Mouse (Mus musculus): ENCODE data around the gene Elmo1. TPM values are rescaled to one million over a fixed set of nuclear protein-coding genes. Genes with fewer than 3 reads are reported as not detected.

The Elmo1 gene
- polyA plus RNA-seq, 1 experiment from 2014 or later = 38.3 TPM

GRCm38 (mm10) chr13:20130731-20131130 lies 40.3 kb downstream of the Elmo1 start:
- Histone ChIP-seq H3K4me1 (no peaks in the 10 kb centered on the region), H3K4me2 (no peak overlapping the region), H3K27ac (no peak overlapping the region), H3K9ac (no peak overlapping the region), H3K27me3 (replicated peaks) (no peaks in the 10 kb centered on the region), H3K4me3 (no peak overlapping the region), H3K36me3 (replicated peaks) (no peaks in the 10 kb centered on the region), H3K9me3 (no peaks in the 10 kb centered on the region)
- no peak for ATAC-seq (replicated peaks)
- WGBS = 92% methylated on average over 3 of the region's 3 CpGs

- WGBS = 88% methylated on average over 5 of the region's 5 CpGs
- no peak overlapping the region for H3K4me3 ChIP-seq
- no peaks in the 10 kb centered on the region for H3K4me1 ChIP-seq
- H3K9me3 ChIP-seq = no peaks in the 10 kb centered on the region
- no peak overlapping the region for H3K27ac ChIP-seq
- no peak for ATAC-seq (replicated peaks)
- H3K36me3 ChIP-seq (replicated peaks) = no peaks in the 10 kb centered on the region
- no peak overlapping the region for H3K4me2 ChIP-seq
- no peak overlapping the region for H3K9ac ChIP-seq
- no peaks in the 10 kb centered on the region for H3K27me3 ChIP-seq (replicated peaks)
These were observed 41.1 kb downstream of the Elmo1 start for GRCm38 (mm10) chr13:20131322-20131997.

- Histone ChIP-seq H3K9me3 (no peaks in the 10 kb centered on the region), H3K4me1 (no peaks in the 10 kb centered on the region), H3K36me3 (replicated peaks) (no peaks in the 10 kb centered on the region), H3K27me3 (replicated peaks) (no peaks in the 10 kb centered on the region), H3K27ac (no peak overlapping the region), H3K4me2 (no peak overlapping the region), H3K4me3 (no peak overlapping the region), H3K9ac (no peak overlapping the region)
- ATAC-seq (replicated peaks) = no peak
- 90% methylated on average over 4 of the region's 4 CpGs for WGBS
These were observed 41.6 kb downstream of the Elmo1 start for GRCm38 (mm10) chr13:20131998-20132371.

- H3K27ac ChIP-seq = no peak overlapping the region
- H3K4me3 ChIP-seq = no peak overlapping the region
- no peak overlapping the region for H3K9ac ChIP-seq
- no peaks in the 10 kb centered on the region for H3K9me3 ChIP-seq
- H3K36me3 ChIP-seq (replicated peaks) = no peaks in the 10 kb centered on the region
- no peaks in the 10 kb centered on the region for H3K4me1 ChIP-seq
- H3K4me2 ChIP-seq = no peak overlapping the region
- H3K27me3 ChIP-seq (replicated peaks) = no peaks in the 10 kb centered on the region
- no peak for ATAC-seq (replicated peaks)
- WGBS = 57% methylated on average over 6 of the region's 6 CpGs
These were observed 43.4 kb downstream of the Elmo1 start for GRCm38 (mm10) chr13:20133602-20134394.

- no peak for ATAC-seq (replicated peaks)
These were observed 44.2 kb downstream of the Elmo1 start for GRCm38 (mm10) chr13:20134395-20135225.

GRCm38 (mm10) chr13:20136753-20137152 lies 46.4 kb downstream of the Elmo1 start:
- Histone ChIP-seq H3K27me3 (replicated peaks) (no peaks in the 10 kb centered on the region), H3K27ac (no peak overlapping the region), H3K4me3 (no peak overlapping the region), H3K36me3 (replicated peaks) (no peaks in the 10 kb centered on the region), H3K9ac (no peak overlapping the region), H3K9me3 (no peaks in the 10 kb centered on the region), H3K4me1 (no peaks in the 10 kb centered on the region), H3K4me2 (no peak overlapping the region)
- ATAC-seq (replicated peaks) = no peak

More at GRCm38 (mm10) chr13:20134395-20135225, 44.2 kb downstream of the Elmo1 start:
- Histone ChIP-seq H3K27ac (no peak overlapping the region), H3K9me3 (no peaks in the 10 kb centered on the region), H3K4me3 (no peak overlapping the region), H3K4me2 (no peak overlapping the region), H3K4me1 (no peaks in the 10 kb centered on the region), H3K36me3 (replicated peaks) (no peaks in the 10 kb centered on the region), H3K27me3 (replicated peaks) (no peaks in the 10 kb centered on the region), H3K9ac (no peak overlapping the region)
- 90% methylated on average over 18 of the region's 18 CpGs for WGBS

- Histone ChIP-seq H3K4me1 (no peaks in the 10 kb centered on the region), H3K9me3 (no peaks in the 10 kb centered on the region), H3K27ac (no peak overlapping the region), H3K4me3 (no peak overlapping the region), H3K4me2 (no peak overlapping the region), H3K27me3 (replicated peaks) (no peaks in the 10 kb centered on the region), H3K9ac (no peak overlapping the region), H3K36me3 (replicated peaks) (no peaks in the 10 kb centered on the region)
- ATAC-seq (replicated peaks) = no peak
- WGBS = 52% methylated on average over 3 of the region's 3 CpGs
These were observed 48.1 kb downstream of the Elmo1 start for GRCm38 (mm10) chr13:20138466-20138865.

- H3K27me3 ChIP-seq (replicated peaks) = no peaks in the 10 kb centered on the region
- H3K9me3 ChIP-seq = no peaks in the 10 kb centered on the region
- no peak overlapping the region for H3K4me3 ChIP-seq
- no peaks in the 10 kb centered on the region for H3K4me1 ChIP-seq
- no peak overlapping the region for H3K27ac ChIP-seq
- H3K9ac ChIP-seq = no peak overlapping the region
- no peak overlapping the region for H3K4me2 ChIP-seq
- 67% methylated on average over 6 of the region's 6 CpGs for WGBS
- ATAC-seq (replicated peaks) = 0 out of 2 replicates have a peak, but pooled peaks have one; percentile 25
- H3K36me3 ChIP-seq (replicated peaks) = no peaks in the 10 kb centered on the region
These were observed 48.7 kb downstream of the Elmo1 start for GRCm38 (mm10) chr13:20139060-20139459.

GRCm38 (mm10) chr13:20139825-20140665 lies 49.6 kb downstream of the Elmo1 start:
- H3K4me2 ChIP-seq = no peak overlapping the region
- no peaks in the 10 kb centered on the region for H3K4me1 ChIP-seq
- no peaks in the 10 kb centered on the region for H3K36me3 ChIP-seq (replicated peaks)
- H3K27ac ChIP-seq = no peak overlapping the region
- ATAC-seq (replicated peaks) = no peak
- no peaks in the 10 kb centered on the region for H3K9me3 ChIP-seq
- H3K27me3 ChIP-seq (replicated peaks) = no peaks in the 10 kb centered on the region
- no peak overlapping the region for H3K9ac ChIP-seq
- WGBS = 72% methylated on average over 4 of the region's 4 CpGs
- no peak overlapping the region for H3K4me3 ChIP-seq

GRCm38 (mm10) chr13:20142637-20143036 lies 52.2 kb downstream of the Elmo1 start:
- Histone ChIP-seq H3K9ac (no peak overlapping the region), H3K4me1 (no peaks in the 10 kb centered on the region), H3K9me3 (no peaks in the 10 kb centered on the region), H3K4me3 (no peak overlapping the region), H3K27ac (no peak overlapping the region), H3K27me3 (replicated peaks) (no peaks in the 10 kb centered on the region), H3K36me3 (replicated peaks) (no peaks in the 10 kb centered on the region), H3K4me2 (no peak overlapping the region)
- WGBS = 24% methylated on average over 1 of the region's 1 CpGs
- ATAC-seq (replicated peaks) = no peak

- no peaks in the 10 kb centered on the region for H3K27me3 ChIP-seq (replicated peaks)
- H3K4me3 ChIP-seq = no peak overlapping the region
- H3K4me2 ChIP-seq = no peak overlapping the region
- ATAC-seq (replicated peaks) = no peak
- no peak overlapping the region for H3K27ac ChIP-seq
- no peak overlapping the region for H3K9ac ChIP-seq
- H3K36me3 ChIP-seq (replicated peaks) = no peaks in the 10 kb centered on the region
- WGBS = 93% methylated on average over 4 of the region's 4 CpGs
- H3K4me1 ChIP-seq = no peaks in the 10 kb centered on the region
- no peaks in the 10 kb centered on the region for H3K9me3 ChIP-seq
These were observed 56.5 kb downstream of the Elmo1 start for GRCm38 (mm10) chr13:20146848-20147247.

- Histone ChIP-seq H3K27me3 (replicated peaks) (no peaks in the 10 kb centered on the region), H3K4me1 (no peaks in the 10 kb centered on the region), H3K4me2 (no peak overlapping the region), H3K36me3 (replicated peaks) (no peaks in the 10 kb centered on the region), H3K9me3 (no peaks in the 10 kb centered on the region), H3K9ac (no peak overlapping the region), H3K27ac (no peak overlapping the region), H3K4me3 (no peak overlapping the region)
- ATAC-seq (replicated peaks) = no peak
- WGBS = 88% methylated on average over 4 of the region's 4 CpGs
These were observed 57.3 kb downstream of the Elmo1 start for GRCm38 (mm10) chr13:20147736-20148135.
